ENCODE assay signal across 22 mouse cellular contexts in the genomic region with DNA sequence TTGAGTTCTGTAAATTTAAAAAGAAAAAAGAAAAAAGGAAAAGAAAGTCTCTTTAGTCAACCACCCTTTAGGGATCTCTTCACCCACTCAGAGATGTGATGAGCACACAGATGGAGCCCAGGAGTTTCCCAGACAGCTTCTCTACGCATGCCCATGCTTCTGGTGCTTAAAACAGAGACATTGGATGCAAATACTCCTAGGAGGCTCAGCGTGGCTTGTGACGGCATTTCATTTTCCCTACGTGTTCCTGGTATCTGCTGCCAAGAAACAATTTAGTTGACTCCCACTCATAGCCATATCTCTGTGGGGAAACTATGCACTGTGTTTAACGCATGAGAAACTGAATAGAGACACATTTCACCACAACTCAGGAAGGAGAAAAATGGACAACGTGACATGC.
DNase-seq lines count a peak whose midpoint lies in the region; ATAC-seq and TF ChIP-seq lines count a peak whose summit lies in the region.
"Had no signal": no experiment of that assay in that cellular context is flagged by ENCODE, and none has a peak within 500 bp of the region (broad histone marks: within the 10 kb centered on the region; RNA-seq: fewer than 3 reads in every experiment).

No protein-coding gene starts in this region.

- peak; percentile 7 to 31 for DNase-seq in frontal cortex, postnatal 25 days (ENCODE audit: low spot score in 2 of 2)
- peak; percentile 13 to 14 for DNase-seq in layer of hippocampus, postnatal 25 days (ENCODE audit: extremely low spot score in 1 of 2, low spot score in 1 of 2)
- DNase-seq in right cerebral cortex, adult 2 months (ENCODE audit: low spot score in 2 of 2), result peak; percentile 74 to 82
- DNase-seq in thymus, adult 2 months, result no peak
- no peak for DNase-seq in gastrocnemius, postnatal 36 days
- DNase-seq: adrenal gland, postnatal 25 days; cerebellum, postnatal 10 days; kidney, postnatal 10 days; lung, postnatal 36 days; thymus, postnatal 14 days had no signal

- ATAC-seq in frontal cortex, adult (ENCODE audit: low TSS enrichment), result peak; percentile 100
- no peak for ATAC-seq in midbrain, embryonic 13.5 days
- ATAC-seq in activated CD4-positive, CD25-positive, alpha-beta regulatory T cell, adult 4 months, result no peak
- ATAC-seq: CD4-positive, CD25-positive, alpha-beta regulatory T cell, adult 4 months; forebrain, embryonic 16.5 days; intestine, postnatal 0 days had no signal

- WGBS in thymus, adult 2 months, result 90% methylated on average over 6 of the region's 6 CpGs
- 89% methylated on average over 6 of the region's 6 CpGs for WGBS in midbrain, embryonic 13.5 days

- H3K4me1 ChIP-seq in thymus, adult 2 months (replicated peaks; ENCODE audit: control insufficient read depth, insufficient read depth, low read length), result no peaks in the 10 kb centered on the region
- H3K4me1 ChIP-seq in midbrain, embryonic 13.5 days (replicated peaks), result no peaks in the 10 kb centered on the region
- H3K4me1 ChIP-seq: heart, embryonic 15.5 days; hindbrain, embryonic 12.5 days; limb, embryonic 13.5 days; midbrain, embryonic 12.5 days had no signal

- H3K27me3 ChIP-seq in thymus, adult 2 months (ENCODE audit: control insufficient read depth, insufficient read depth, low read length), result no peaks in the 10 kb centered on the region
- no peaks in the 10 kb centered on the region for H3K27me3 ChIP-seq in midbrain, embryonic 13.5 days
- H3K27me3 ChIP-seq: heart, embryonic 15.5 days; hindbrain, embryonic 12.5 days; limb, embryonic 13.5 days; midbrain, embryonic 12.5 days had no signal

- H3K4me2 ChIP-seq in midbrain, embryonic 13.5 days (replicated peaks), result no peak overlapping the region
- H3K4me2 ChIP-seq: heart, embryonic 15.5 days; hindbrain, embryonic 12.5 days; limb, embryonic 13.5 days; midbrain, embryonic 12.5 days had no signal

- H3K9ac ChIP-seq in midbrain, embryonic 13.5 days (replicated peaks), result no peak overlapping the region
- H3K9ac ChIP-seq: heart, embryonic 15.5 days; hindbrain, embryonic 12.5 days; limb, embryonic 13.5 days; midbrain, embryonic 12.5 days had no signal

- H3K4me3 ChIP-seq in thymus, adult 2 months (ENCODE audit: control insufficient read depth, insufficient read depth, low read length), result no peak overlapping the region
- no peak overlapping the region for H3K4me3 ChIP-seq in midbrain, embryonic 13.5 days (replicated peaks)
- H3K4me3 ChIP-seq: erythroblast, embryonic 14.5 days; heart, embryonic 15.5 days; hindbrain, embryonic 12.5 days; limb, embryonic 13.5 days; midbrain, embryonic 12.5 days; myocyte had no signal

- no peak overlapping the region for H3K27ac ChIP-seq in thymus, adult 2 months (ENCODE audit: control insufficient read depth, insufficient read depth, low read length)
- no peak overlapping the region for H3K27ac ChIP-seq in midbrain, embryonic 13.5 days
- H3K27ac ChIP-seq: heart, embryonic 15.5 days; hindbrain, embryonic 12.5 days; limb, embryonic 13.5 days; midbrain, embryonic 12.5 days had no signal

- no peaks in the 10 kb centered on the region for H3K36me3 ChIP-seq in thymus, adult 2 months (ENCODE audit: control insufficient read depth, insufficient read depth, low read length)
- no peaks in the 10 kb centered on the region for H3K36me3 ChIP-seq in midbrain, embryonic 13.5 days
- H3K36me3 ChIP-seq: heart, embryonic 15.5 days; hindbrain, embryonic 12.5 days; limb, embryonic 13.5 days; midbrain, embryonic 12.5 days had no signal

- H3K9me3 ChIP-seq in midbrain, embryonic 13.5 days, result no peaks in the 10 kb centered on the region
- H3K9me3 ChIP-seq: heart, embryonic 15.5 days; hindbrain, embryonic 12.5 days; limb, embryonic 13.5 days; midbrain, embryonic 12.5 days had no signal

- TF ChIP-seq CTCF in thymus, adult 2 months (IDR thresholded peaks at IDR 0.05; ENCODE audit: borderline replicate concordance, control insufficient read depth, extremely low read depth, insufficient read depth, low read length, poor library complexity), result no peak

- intact Hi-C loops in gastrocnemius, postnatal 36 days (cut with DNase I), result no loop called here

- no peak for TF ChIP-seq POLR2A in thymus, adult 2 months (IDR thresholded peaks at IDR 0.05; ENCODE audit: control insufficient read depth, extremely low read depth, insufficient read depth, low read length, poor library complexity)

Comparison
In these comparisons a context has a peak if more than half of its experiments do, and no peak if none do; other contexts are left out.
1. DNase-seq: peak in frontal cortex, postnatal 25 days (2 of 2), layer of hippocampus, postnatal 25 days (2 of 2) and right cerebral cortex, adult 2 months (2 of 2); none in thymus, adult 2 months (single experiment) and gastrocnemius, postnatal 36 days (0 of 2).